Mouse (Mus musculus) liver, embryonic 14.5 days (tissue): ENCODE results near the gene Enc1.

Experiments used
- CTCF ChIP-seq: IDR thresholded peaks from 2 replicates; pipeline ENCODE4 v1.5.1; 2016; ENCODE audit warnings: antibody characterized with exemption, low read depth, control low read depth
- EP300 ChIP-seq: IDR thresholded peaks from 2 replicates; pipeline ENCODE4 v1.6.1; 2016; ENCODE audit warnings: antibody characterized with exemption, low read depth

GRCm38 (mm10) chr13:97295853-97296219 lies 54.9 kb downstream of the Enc1 start:
- TF ChIP-seq CTCF (no peak), EP300 (no peak)
